Mouse (Mus musculus): ENCODE data around the gene Fam76a.

Gene Fam76a

DNA sequence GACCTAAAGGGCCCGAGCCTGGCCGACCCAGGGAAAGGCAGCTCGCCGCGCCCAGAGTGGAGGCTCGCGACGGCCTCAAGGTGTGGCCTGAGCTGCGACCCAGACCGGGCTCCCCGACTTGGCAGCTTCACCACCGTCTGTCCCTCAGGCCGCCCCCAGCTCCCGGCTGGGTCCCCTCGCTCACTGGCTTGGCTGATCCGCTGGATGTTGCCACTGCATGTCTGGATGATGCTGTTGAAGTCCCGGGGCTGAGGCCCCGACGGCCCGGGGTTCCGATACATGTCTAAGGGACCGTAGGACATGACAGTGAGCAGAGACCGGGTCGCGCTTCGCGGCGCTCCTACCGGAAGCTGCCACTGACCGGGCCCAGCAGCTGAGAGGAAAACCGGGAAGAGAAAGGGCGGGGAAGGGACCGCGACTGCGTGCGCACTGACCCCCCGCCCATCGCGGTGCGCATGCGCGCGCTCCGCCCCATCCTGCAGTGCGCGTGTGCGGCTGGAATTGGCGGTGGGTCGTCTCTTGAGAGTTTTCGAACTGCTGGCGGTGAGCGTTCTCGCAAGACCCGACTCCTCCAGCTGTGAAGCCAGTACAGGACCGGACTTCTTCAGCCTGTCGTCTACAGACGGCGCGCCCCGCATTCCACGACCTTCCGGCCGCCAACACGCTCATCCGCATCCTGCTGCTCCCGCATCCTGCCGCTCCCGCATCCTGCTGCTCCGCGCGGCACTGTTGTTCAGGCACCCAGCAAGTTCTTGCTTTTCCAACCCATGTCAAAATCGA is 38.1 kb downstream of the Fam76a start, which contains the start of gene Stx12:
TSS of gene Stx12 (minus strand) at position 446 of the 780 bp plus-strand sequence.
- peak; percentile 95 for DNase-seq (ENCODE audit: inconsistent ontology term)

DNA sequence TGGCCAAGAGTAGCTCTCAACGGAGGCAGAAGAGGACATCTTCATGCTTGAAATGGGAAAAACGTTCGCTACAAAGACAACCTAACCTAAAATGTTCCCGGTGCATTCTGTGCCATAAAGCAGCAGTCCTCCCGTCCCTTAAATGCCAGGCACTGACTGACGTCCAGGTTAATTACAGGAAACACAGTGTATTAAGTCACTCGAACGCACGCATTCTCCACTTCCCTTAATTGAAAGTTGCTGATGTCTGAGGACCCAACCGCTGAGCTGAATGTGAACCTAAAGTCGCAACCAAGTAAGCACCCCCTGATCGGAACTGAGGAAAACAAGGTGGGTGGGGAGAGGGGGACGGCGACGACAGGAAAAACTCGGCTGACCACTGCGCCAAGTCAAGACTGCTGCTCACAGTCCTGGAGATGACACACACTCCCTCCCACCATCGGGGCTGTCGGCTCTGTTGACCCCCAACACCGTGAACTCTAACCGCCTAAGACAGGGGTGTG is 38.7 kb downstream of the Fam76a start:
- DNase-seq (ENCODE audit: inconsistent ontology term): no peak

DNA sequence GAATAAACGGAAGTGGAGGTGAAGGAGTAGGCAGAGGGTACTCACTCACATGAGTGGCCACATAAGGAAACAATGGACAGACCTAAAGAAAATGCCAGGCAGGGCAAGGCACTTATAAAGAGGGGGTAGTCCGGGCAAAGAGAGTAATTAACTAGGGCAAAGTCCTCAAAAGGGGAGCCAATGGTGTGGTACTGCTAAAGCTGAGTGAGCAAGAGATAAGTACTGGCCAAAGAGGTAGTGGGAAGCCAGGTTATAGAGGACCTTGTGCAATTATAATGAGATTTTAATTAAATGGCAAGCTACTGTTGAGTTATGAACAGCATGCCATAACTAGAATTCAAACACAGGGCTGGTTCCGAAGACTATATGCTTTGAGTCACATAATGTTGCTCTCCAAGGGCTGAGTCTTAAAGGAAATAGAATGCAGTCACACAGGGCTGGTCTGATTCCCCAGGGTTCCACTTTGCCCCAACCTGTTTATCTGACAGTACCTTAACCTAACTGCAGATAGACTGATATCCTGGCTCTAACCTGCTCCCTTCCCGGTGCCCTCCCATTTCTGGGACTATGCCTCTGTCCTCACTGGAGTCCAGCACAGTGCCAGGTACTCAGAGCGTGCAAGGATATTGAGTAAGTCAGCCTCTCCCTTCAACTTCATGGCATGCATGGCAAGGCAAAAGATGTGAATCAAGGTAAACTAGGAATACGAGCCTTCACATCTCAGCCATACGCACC is 47.8 kb downstream of the Fam76a start:
- no peak for DNase-seq (ENCODE audit: inconsistent ontology term)

DNA sequence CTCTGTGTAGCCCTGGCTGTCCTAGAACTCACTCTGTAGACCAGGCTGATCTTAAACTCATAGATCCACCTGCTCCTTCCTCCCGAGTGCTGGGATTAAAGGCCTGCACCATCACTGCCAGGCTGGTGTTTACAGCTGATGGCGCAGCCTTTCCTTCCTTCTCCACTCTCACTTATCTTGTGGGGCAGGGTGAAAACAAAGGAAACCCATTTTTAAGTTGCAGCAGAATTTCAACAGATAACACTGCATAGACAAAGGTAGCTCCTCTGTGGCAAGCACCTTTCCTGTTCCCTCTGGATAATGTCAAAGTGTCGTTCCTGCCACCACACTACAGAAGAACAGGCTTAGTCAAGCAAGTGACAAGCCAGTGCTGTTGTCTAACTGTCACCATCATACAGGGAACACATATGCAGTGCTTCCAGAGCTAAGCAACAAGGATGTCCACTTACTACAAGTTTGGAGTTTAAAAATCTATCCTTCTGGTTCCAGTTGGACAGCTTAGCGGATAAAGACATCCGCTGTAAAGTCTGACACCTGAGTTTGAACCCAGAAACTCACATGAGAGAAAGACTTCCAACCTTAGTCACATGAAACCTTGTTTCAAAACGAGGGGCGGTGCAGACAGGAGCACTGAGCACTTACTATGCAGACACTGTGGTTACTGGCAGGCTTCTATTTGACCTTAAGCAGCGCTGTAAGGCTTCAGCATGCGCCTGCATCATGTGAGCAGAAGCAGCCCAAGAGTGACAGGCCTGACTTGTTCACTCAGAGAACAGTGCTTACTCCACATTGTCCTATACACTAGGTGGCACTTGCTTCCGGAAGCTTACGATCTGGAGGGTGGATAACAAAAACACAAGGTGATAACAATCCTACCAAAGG is 48.6 kb downstream of the Fam76a start:
- DNase-seq (ENCODE audit: inconsistent ontology term): no peak

DNA sequence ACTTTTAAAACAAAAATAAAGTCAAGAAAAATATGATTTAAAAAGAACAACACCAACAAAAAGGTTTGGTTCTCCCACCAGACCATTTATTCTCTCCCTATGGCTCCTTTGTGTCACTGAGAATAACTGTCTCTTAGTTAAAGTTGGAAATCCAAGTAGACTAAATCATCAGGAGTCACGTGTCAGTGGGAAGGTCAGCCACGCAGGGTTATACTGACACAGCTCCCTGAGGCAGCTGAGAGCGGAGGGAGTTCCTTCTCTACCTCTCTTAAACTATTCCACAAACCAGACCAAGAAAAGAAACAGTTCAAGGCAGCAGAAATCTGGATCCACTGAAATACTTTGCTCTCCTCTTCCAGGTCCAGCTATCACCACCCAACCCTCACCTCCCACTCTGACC is 51.2 kb downstream of the Fam76a start:
- DNase-seq (ENCODE audit: inconsistent ontology term): no peak

DNA sequence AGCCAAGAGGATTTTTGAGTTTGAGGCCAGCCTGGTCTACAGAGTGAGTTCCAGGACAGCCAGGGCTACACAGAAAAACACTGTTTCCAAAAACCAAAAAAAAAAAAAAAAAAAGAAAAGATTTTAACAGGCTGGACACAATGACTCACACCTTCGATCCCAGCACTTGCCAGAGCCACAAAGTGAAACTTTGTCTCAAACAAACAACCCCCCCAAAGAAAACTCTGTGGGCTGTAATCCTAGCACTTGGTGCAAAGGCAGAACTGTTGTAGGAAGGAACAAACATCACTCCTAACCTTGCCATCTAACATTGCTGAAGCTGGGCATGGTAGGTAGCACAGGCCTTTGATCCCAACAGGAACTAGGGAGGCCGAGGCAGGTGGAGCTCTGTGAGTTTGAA is 57.5 kb downstream of the Fam76a start:
- no peak for DNase-seq (ENCODE audit: inconsistent ontology term)

DNA sequence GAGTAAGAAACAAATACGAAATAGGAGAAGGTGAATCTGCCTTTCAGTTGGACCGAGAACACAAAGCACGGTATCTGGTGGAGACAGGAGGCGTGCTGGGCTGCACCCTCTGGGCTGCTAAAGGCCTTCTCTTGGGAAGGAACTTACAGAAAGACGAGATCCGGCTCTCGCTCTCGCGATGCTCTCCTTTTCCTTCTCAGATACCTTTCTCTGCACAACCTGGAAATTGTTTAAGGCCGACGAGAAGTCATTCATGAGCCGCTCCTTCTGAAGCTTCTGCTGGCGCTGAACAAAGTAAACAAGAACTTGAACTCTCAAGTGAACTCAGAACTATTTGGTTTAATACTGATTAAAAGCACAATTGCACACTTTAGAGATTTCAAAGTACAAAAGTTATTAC is 59.3 kb downstream of the Fam76a start:
- DNase-seq (ENCODE audit: inconsistent ontology term): no peak

DNA sequence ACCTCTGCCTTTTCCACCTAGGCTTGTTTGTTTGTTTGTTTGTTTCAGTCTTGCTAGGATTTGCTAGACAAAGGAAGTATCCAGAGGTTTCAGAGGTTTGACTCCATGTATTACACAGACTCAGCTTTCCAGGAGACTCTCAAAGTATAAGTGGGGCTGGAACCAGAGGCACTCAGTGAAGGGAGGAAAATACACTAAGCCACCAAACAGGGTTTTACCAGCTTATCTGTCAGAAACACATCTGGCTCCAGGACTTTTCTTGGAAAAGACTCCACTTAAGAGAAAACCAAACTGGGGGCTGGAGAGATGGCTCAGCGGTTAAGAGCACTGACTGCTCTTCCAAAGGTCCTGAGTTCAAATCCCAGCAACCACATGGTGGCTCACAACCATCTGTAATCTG is 61.5 kb downstream of the Fam76a start:
- no peak for DNase-seq (ENCODE audit: inconsistent ontology term)

Data from Muller cell, postnatal 12 days (primary cell).